Mouse (Mus musculus) cortical plate, adult 2 months (tissue): Measurements from ENCODE around the gene Hoxd3.

Experiments
- CTCF ChIP-seq: fragments of 200-500 bp; IDR thresholded peaks from 2 replicates; pipeline ENCODE4 v1.5.1; 2011; ENCODE audit warnings: mild to moderate bottlenecking, control low read depth, low read length; ENCODE audit not compliant: insufficient read depth; ENCODE audit errors: extremely low read depth
- POLR2A ChIP-seq: fragments of 200-500 bp; IDR thresholded peaks from 2 replicates; pipeline ENCODE4 v1.6.1; 2011; ENCODE audit warnings: mild to moderate bottlenecking, low read length, control low read depth; ENCODE audit not compliant: insufficient read depth; ENCODE audit errors: extremely low read depth

GRCm38 (mm10) chr2:74678891-74679595, 32.7 kb upstream of the Hoxd3 start, which contains the start of gene Hoxd11:
- no peak for TF ChIP-seq CTCF
- no peak for TF ChIP-seq POLR2A
